Mouse (Mus musculus) kidney, postnatal 4 days (tissue): ENCODE results near the gene Adamts2.

Experiments
- DNase-seq, 2 experiments: peaks; one replicate each; pipeline ENCODE4 v3.0.0; 2021; ENCODE audit warnings: mixed read lengths in 2 of 2

The Adamts2 gene

DNA sequence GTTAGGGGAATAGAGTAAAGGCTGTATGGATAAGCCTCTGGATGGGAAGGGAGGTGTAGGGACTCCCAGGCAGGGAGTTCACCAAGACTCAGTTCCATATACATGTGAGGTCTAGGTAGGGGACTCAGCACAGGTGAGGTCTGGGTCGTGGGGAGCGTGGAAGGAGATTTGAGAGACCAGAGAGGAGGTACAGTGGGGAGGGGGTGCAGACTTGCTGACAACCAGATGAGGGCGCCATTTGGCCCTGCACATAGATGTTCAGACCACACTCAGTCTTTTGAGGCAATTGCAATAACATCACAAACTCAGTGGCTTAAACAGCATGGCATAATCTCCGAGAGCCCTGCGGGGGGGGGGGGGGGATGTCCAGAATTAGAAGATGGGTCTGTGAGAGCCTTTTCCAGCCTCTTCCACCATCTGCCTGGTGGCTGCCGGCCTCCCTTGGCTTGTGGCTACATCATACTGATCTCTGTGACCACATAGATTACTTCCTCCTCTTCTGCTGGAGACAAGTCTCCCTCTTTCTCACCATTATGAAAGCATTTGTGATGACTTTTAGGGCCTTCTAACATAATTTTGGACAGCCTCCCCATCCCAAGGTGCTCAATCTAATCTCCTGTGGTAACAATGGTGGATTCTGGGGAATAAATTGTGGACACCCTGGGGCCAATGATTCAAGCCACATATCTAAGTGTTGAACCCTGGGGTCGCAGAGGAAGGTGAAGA is 71.8 kb downstream of the Adamts2 start:
- DNase-seq = peak in 1 of 2 experiments; percentile 22

GRCm38 (mm10) chr11:50674390-50674789 is 72.5 kb downstream of the Adamts2 start:
- no peak for DNase-seq

GRCm38 (mm10) chr11:50678650-50679049 is 76.8 kb downstream of the Adamts2 start:
- no peak for DNase-seq

GRCm38 (mm10) chr11:50681940-50682339 is 80.1 kb downstream of the Adamts2 start:
- peak; percentile 45 to 54 for DNase-seq

GRCm38 (mm10) chr11:50683821-50684220 is 81.9 kb downstream of the Adamts2 start:
- no peak for DNase-seq

GRCm38 (mm10) chr11:50688584-50688983 is 86.7 kb downstream of the Adamts2 start:
- DNase-seq = no peak

DNA sequence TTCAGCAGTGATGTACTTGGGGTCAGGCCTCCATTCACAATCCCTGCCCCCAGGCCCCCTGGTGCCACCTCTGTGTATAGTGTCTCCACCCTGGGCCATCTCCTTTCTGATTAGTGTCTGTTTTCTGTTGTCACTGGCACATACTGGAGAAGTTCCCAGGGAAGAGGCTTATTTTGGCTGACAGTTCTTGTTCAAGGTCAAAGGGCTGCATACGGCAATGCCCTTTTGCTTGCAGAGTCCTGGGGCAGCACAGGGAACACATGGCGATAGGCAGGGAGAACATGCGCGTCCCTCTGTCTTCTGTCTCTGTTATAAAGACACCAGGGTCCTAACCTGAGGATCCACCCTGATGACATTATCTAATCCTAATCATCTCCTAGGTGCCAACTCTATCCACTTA is 87.8 kb downstream of the Adamts2 start:
- DNase-seq = no peak

DNA sequence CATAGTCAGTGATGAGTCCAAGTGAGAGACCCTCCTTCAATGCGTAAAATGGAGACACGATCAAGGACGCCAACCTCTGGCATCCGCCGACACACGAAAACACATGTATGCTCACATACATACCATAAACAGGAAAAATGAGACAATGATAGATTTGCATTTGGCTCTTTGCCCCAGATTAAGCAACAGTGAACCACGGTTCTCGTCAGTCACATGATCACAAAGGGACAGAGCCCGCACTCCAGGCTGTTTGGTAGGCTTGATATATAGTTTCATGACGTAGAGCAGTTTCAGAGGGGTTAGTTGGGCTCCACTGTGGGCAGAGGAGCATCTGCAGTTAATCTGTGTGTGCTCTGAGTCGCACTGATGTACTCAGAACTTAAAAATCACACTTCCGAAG is 98.1 kb downstream of the Adamts2 start:
- no peak for DNase-seq

DNA sequence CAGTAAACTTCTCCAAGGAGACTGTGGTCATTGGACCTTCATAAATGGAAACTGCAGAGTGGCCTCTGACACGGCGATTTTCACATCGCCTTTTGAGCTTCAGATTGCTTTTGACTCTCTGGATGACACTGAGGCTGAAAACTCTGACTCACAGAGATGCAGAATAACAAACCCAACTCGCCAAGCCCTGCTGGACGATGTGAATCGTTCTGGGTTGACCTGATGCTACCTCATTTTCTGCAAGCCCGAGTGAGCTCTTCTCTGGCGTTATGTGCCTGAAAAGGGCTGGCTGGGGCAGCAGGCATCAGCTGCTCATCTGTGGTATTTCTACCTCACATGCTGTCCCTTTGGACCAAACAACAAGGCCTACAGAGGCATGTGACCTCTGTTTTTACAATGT is 98.6 kb downstream of the Adamts2 start:
- no peak for DNase-seq

DNA sequence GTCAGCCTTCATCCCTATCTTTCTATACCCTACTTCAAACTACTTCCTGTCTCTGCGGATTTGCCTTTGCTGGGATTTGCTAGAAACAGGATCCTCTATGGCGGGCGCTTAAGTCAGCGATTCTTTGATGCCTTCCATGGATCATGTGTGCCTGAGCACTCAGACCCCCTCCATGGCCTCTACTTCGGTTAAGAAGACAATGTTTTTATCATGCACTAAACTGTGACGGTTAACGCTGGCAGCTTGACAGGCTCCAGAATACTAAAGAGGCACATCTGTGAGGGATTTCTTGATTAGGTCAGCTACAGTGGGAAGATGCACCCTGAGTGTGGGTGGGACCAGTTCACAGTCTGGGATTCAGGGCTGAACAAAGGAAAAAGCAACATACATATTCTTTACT is 101.5 kb downstream of the Adamts2 start:
- DNase-seq = peak in 1 of 2 experiments; percentile 8

- DNase-seq = no peak
Measured at GRCm38 (mm10) chr11:50704511-50704910, 102.6 kb downstream of the Adamts2 start.

DNA sequence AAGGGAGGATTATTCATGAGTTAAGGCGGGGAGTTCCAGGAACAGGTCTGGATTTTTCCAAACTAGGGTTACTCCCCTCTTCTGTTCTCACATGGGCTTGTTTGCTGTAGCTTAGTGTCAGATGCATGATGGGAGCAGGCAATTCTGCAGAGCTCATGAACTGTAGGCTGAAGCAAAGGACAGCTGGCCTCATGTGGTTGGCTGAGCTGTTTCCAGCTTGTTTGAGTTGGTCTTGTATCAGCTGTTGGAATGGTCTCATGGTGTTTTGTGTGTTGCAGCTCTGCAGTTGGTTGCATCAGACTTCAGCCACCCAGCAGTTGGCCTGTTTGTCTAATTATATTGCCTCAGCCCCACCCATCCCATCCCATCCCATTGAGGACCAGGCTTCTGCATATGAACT is 105.4 kb downstream of the Adamts2 start:
- DNase-seq = peak in 1 of 2 experiments; percentile 30

DNA sequence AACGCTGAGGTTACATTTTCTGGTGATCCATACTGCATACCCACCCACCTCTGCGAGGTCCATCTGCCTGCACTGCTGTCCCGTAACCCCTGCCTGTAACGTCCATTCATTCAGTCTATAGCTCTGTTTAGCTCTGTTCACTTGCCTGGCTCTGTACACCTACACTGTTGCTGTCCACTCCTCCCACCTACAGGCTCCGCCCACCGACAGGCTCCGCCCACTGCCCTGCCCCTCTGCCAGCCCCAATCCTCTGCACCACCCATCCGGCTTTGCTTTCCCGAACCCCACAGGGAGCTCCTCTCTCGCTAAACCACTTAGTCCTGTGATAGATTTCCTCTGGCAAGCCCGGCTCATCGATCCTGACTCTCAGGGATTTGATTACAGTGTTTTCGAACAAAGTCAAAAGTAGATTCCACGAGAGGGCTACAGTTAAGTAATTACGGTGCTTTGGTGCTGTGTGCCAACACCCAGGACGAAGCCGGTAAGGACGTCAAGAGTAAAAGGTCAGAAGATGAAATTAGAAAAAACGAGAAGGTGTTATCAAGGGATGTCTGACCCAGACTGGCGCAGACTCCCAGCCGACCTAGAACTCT is 111.8 kb downstream of the Adamts2 start:
- DNase-seq = peak; percentile 69 to 75

GRCm38 (mm10) chr11:50715091-50715490 is 113.2 kb downstream of the Adamts2 start:
- DNase-seq = no peak

GRCm38 (mm10) chr11:50717381-50717897 is 115.6 kb downstream of the Adamts2 start:
- no peak for DNase-seq

DNA sequence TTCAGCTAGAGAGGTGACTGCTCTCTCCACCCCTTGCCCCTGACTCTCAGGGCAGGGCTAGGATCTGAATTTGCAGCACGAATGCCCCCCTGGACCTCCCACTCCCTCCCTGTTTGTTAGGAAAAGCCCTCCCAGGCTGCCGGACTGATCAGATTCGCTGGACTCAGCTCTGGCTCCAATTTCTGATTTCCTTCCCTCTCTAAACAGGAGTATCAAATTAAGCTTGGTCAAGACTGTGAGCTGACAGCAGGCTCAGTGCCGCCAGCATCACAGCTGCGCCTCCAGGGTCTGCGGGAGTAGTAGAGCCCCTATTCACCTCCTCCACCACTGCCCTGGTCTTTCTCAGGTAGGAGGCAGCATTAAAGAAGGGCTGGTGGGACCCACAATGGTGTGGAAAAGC is 117.0 kb downstream of the Adamts2 start:
- no peak for DNase-seq

DNA sequence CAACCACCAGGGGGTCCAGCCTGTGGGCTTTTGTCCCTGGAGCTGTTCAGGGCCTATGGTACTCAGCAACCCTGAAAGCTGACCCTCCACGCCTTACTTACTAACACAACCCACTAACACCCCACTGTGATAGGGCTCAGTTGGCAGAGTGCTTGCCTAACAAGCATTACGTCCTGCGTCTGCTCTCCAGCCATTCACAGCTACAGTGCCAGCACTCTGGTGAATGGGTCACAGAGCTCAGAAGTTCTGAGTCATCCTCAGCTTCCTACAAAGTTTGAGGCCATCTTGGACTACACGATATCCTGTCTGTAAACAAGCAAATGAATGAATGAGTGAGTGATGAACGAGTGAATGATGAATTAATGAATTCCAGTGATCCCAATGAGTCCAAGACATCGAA is 118.5 kb downstream of the Adamts2 start:
- no peak for DNase-seq

- peak; percentile 51 to 61 for DNase-seq
Measured at GRCm38 (mm10) chr11:50720856-50721550, 119.1 kb downstream of the Adamts2 start.

GRCm38 (mm10) chr11:50725595-50725994 is 123.7 kb downstream of the Adamts2 start:
- no peak for DNase-seq

DNA sequence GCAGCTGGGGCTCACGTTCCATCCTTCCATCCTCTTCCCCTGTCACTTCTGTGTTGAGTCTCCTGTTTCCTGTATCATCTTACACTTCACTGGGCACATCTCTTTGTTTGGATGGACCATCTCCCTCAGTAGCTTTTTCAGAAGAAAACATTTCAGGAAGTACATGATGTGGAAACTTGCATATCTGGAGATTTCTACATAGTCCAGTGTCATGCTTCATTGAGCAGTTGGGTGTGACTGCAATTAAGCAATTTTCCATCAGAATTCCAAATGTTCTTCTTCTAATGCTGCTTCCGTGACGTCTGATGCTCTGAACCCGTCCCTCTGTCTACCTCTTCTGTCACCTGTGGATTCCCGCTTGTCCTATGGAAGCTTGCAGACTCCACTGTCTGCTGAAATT is 124.2 kb downstream of the Adamts2 start:
- no peak for DNase-seq

- DNase-seq = no peak
Measured at GRCm38 (mm10) chr11:50733146-50733545, 131.3 kb downstream of the Adamts2 start.

- DNase-seq = no peak
Measured at GRCm38 (mm10) chr11:50734129-50734528, 132.2 kb downstream of the Adamts2 start.

DNA sequence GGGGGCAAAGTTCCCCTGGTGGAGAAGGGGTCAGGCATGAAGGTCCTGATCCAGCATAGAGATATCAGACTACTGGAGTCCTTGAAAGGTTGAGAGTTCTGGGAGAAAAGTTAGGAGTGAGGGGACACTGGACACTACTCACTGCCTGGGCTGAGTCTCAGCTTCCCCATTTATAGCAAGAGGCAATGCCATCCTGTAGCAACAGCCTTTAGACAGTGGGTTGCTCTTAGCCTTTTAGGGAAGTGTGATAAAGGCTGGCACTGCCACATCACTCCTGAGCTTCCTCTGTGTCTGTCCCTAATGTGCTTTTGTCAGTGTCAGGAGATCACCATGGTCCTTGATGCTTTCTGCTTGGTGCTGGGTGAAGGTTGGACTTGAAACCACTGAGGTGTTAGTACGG is 134.7 kb downstream of the Adamts2 start:
- no peak for DNase-seq

DNA sequence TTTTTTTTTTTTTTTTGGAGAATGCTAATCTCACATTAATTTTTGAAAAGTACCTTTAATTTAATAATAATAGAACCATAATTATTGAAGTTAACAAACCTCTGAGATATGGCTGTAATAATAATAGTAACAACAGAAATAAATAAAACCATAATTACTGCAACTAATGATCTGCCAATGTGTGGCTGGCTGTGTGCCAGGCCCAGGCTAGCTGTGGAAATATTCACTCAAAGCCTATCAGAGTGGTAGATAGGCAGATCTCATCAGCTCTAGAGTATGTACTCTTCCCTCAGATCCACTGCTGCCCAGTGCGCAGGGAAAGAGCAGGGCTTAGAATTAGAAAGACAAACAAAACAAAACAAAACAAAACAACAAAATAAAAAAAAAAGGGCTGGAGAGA is 136.6 kb downstream of the Adamts2 start:
- no peak for DNase-seq
